Comparison of ENCODE assay signal across 8 mouse cellular contexts in genomic region chr8:13668367-13668766, GRCm38 (mm10). TPM values are rescaled to one million over a fixed set of nuclear protein-coding genes. Genes with fewer than 3 reads are reported as not detected.
DNase-seq lines count a peak whose midpoint lies in the region; ATAC-seq and TF ChIP-seq lines count a peak whose summit lies in the region.

No protein-coding gene starts in this region.

- H3K36me3 ChIP-seq in hindbrain, postnatal 0 days (ENCODE audit: insufficient read depth, low read length) = no peaks in the 10 kb centered on the region
- no peaks in the 10 kb centered on the region for H3K36me3 ChIP-seq in lung, embryonic 14.5 days (ENCODE audit: insufficient read depth)
- no peaks in the 10 kb centered on the region for H3K36me3 ChIP-seq in midbrain, embryonic 16.5 days (ENCODE audit: control insufficient read depth, insufficient read depth, low read length)

- H3K9ac ChIP-seq in hindbrain, postnatal 0 days (replicated peaks; ENCODE audit: low read length) = no peak overlapping the region
- H3K9ac ChIP-seq in lung, embryonic 14.5 days = 0 out of 2 replicates have a peak overlapping the region, but pooled peaks have one; percentile 0
- no peak overlapping the region for H3K9ac ChIP-seq in midbrain, embryonic 16.5 days (ENCODE audit: low read depth, low read length)

- H3K4me1 ChIP-seq in hindbrain, postnatal 0 days (ENCODE audit: insufficient read depth, low read length) = peaks cover 30% of the 10 kb centered on the region
- H3K4me1 ChIP-seq in lung, embryonic 14.5 days (ENCODE audit: insufficient read depth) = peaks cover 35% of the 10 kb centered on the region
- peaks cover 2% of the 10 kb centered on the region for H3K4me1 ChIP-seq in midbrain, embryonic 16.5 days (ENCODE audit: control insufficient read depth, insufficient read depth, low read length)

- no peaks in the 10 kb centered on the region for H3K27me3 ChIP-seq in hindbrain, postnatal 0 days (ENCODE audit: insufficient read depth, low read length)
- H3K27me3 ChIP-seq in lung, embryonic 14.5 days (ENCODE audit: insufficient read depth, low read length) = no peaks in the 10 kb centered on the region
- H3K27me3 ChIP-seq in midbrain, embryonic 16.5 days (ENCODE audit: control insufficient read depth, insufficient read depth, low read depth, low read length) = no peaks in the 10 kb centered on the region

- H3K9me3 ChIP-seq in hindbrain, postnatal 0 days (ENCODE audit: low read length) = no peaks in the 10 kb centered on the region
- H3K9me3 ChIP-seq in lung, embryonic 14.5 days (ENCODE audit: low read depth, low read length) = no peaks in the 10 kb centered on the region
- H3K9me3 ChIP-seq in midbrain, embryonic 16.5 days (replicated peaks; ENCODE audit: control insufficient read depth, low read length, poor library complexity, severe bottlenecking) = no peaks in the 10 kb centered on the region

- DNase-seq in NIH3T3 (ENCODE audit: low read depth) = peak; percentile 63
- peak; percentile 85 for DNase-seq in gastrocnemius, adult 2 months
- no peak for DNase-seq in hindbrain, postnatal 0 days (ENCODE audit: low spot score)
- peak; percentile 88 for DNase-seq in lung, embryonic 14.5 days
- DNase-seq in ovary, adult 18-20 months (ENCODE audit: low spot score) = no peak
- DNase-seq in spleen, adult 18-20 months = no peak
- no peak for DNase-seq in MN1 (ENCODE audit: low spot score)

- intact Hi-C loops in gastrocnemius, adult 2 months (cut with DNase I) = no loop called here

- ATAC-seq in hindbrain, postnatal 0 days = no peak
- ATAC-seq in lung, embryonic 14.5 days (ENCODE audit: insufficient read depth) = peak; percentile 90
- ATAC-seq in midbrain, embryonic 16.5 days = no peak

- peak overlapping the region; percentile 98 for H3K27ac ChIP-seq in gastrocnemius, adult 2 months
- peak overlapping the region; percentile 20; the same call in 1 of the 2 replicates for H3K27ac ChIP-seq in hindbrain, postnatal 0 days
- peak overlapping the region; percentile 91 for H3K27ac ChIP-seq in lung, embryonic 14.5 days (ENCODE audit: low read depth)
- no peak overlapping the region for H3K27ac ChIP-seq in midbrain, embryonic 16.5 days (ENCODE audit: low read length)

- 77% methylated on average over 10 of the region's 10 CpGs for WGBS in hindbrain, postnatal 0 days
- WGBS in lung, embryonic 14.5 days = 15% methylated on average over 10 of the region's 10 CpGs
- 73% methylated on average over 10 of the region's 10 CpGs for WGBS in midbrain, embryonic 16.5 days

- no peak overlapping the region for H3K4me2 ChIP-seq in hindbrain, postnatal 0 days (ENCODE audit: low read depth, low read length)
- H3K4me2 ChIP-seq in lung, embryonic 14.5 days = peak overlapping the region; percentile 32; the same call in 1 of the 2 replicates
- no peak overlapping the region for H3K4me2 ChIP-seq in midbrain, embryonic 16.5 days (ENCODE audit: low read length)

- TF ChIP-seq CTCF in gastrocnemius, adult 2 months (IDR thresholded peaks at IDR 0.05) = no peak
- no peak for TF ChIP-seq CTCF in hindbrain, postnatal 0 days (IDR thresholded peaks at IDR 0.05; ENCODE audit: low read depth)
- TF ChIP-seq CTCF in lung, embryonic 14.5 days (IDR thresholded peaks at IDR 0.05; ENCODE audit: low read depth) = no peak

- H3K4me3 ChIP-seq in gastrocnemius, adult 2 months = peak overlapping the region; percentile 17; the same call in 1 of the 2 replicates
- no peak overlapping the region for H3K4me3 ChIP-seq in hindbrain, postnatal 0 days (ENCODE audit: low read length)
- H3K4me3 ChIP-seq in lung, embryonic 14.5 days (ENCODE audit: low read depth, low read length) = no peak overlapping the region
- H3K4me3 ChIP-seq in midbrain, embryonic 16.5 days (ENCODE audit: low read depth, low read length) = no peak overlapping the region

RNA-seq across cellular contexts. Expression of gene Rasa3, which starts 9.0 kb away (rescaled TPM):
- total RNA-seq in gastrocnemius, adult 2 months (2021) = 10 to 100 TPM in 1 of 2 experiments, 1 to 10 TPM in 1; 5.9 to 10.5 TPM
- 84.7 and 85.2 TPM in 2 replicates for total RNA-seq in hindbrain, postnatal 0 days (2014; rRNA removed)
- 29.4 and 33.5 TPM in 2 replicates for polyA plus RNA-seq in hindbrain, postnatal 0 days (2015; fragmentation: Nextera tagmentation; extraction: Ambion mirVana)
- 41.7 and 48.1 TPM in 2 replicates for polyA plus RNA-seq in lung, embryonic 14.5 days (2014; fragmentation: Nextera tagmentation; extraction: Ambion mirVana)
- polyA plus RNA-seq in midbrain, embryonic 16.5 days (2015; fragmentation: Nextera tagmentation; extraction: Ambion mirVana) = 29.3 and 33.2 TPM in 2 replicates

RNA-seq across cellular contexts. Expression of gene Cfap97d2, which starts 37.3 kb away (rescaled TPM):
- not detected for total RNA-seq in gastrocnemius, adult 2 months (2021)
- total RNA-seq in hindbrain, postnatal 0 days (2014; rRNA removed) = 0.54 and 0.84 TPM in 2 replicates
- polyA plus RNA-seq in hindbrain, postnatal 0 days (2015; fragmentation: Nextera tagmentation; extraction: Ambion mirVana) = 1.8 TPM in 2 replicates
- 0.37 TPM in 1 of 2 replicates, not detected in the other for polyA plus RNA-seq in lung, embryonic 14.5 days (2014; fragmentation: Nextera tagmentation; extraction: Ambion mirVana)
- 1.4 and 1.9 TPM in 2 replicates for polyA plus RNA-seq in midbrain, embryonic 16.5 days (2015; fragmentation: Nextera tagmentation; extraction: Ambion mirVana)

Comparison
In these comparisons a context has a peak if more than half of its experiments do, and no peak if none do; other contexts are left out.
1. DNase-seq: peak in NIH3T3 (single experiment), gastrocnemius, adult 2 months (single experiment) and lung, embryonic 14.5 days (single experiment); none in hindbrain, postnatal 0 days (single experiment), ovary, adult 18-20 months (single experiment), spleen, adult 18-20 months (0 of 2) and MN1 (single experiment).